Mouse (Mus musculus): ENCODE measurements at regions not wholly inside any gene's neighbourhood (a gene's known extent, or its start where the extent isn't known, plus 50 kb on each side); places are given as distances from the start of the nearest gene placed in this dataset.

DNA sequence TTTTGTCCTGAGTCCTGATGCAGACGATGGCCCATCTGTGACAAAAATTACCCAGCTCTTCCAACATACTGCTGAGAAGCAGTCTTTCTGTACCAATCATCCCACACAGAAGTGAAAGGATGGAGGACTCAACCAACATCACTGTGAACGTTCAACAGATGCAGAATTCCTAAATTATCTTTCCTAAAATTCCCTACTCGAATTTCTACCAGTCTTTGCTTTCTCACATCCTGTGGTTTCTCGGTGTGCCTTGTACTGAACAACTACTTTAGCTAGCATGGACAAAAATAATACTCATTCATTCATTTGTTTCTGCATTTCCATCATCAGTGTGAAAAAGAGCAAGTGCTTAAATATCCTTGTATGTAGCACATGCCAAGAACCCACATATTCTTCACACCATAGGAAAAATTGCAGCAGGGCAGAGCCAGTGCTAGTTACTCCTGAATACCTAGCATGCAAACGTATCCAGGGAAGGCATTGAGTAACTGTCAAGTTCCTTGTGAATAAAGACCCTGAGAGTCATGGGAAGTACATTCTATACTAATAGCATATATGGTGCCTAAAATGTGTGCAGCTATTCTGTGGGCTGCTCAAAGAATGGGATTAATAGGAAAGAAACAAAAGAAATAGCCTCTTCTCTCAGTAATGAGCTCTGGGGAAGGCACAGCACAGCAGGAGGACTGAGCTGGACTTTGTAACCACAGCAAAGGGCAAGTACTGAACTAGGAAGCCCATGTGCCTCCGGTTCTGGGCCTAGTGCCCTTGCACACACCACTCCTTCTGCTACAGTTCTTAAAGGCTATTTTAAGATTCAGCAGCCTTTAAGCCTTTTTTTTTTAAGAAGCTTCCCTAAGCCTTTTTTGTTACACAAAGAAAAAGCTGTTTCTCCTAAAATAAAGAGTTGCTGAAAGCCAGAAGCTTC, 404.8 kb downstream of the Epha4 start:
- Histone ChIP-seq H3K4me1 (replicated peaks) (no peaks in the 10 kb centered on the region), H3K27me3 (0 out of 2 replicates have a peak, but pooled peaks cover 3% of the 10 kb centered on the region), H3K9me3 (no peaks in the 10 kb centered on the region), H3K4me2 (no peak overlapping the region), H3K9ac (no peak overlapping the region), H3K36me3 (no peaks in the 10 kb centered on the region), H3K27ac (replicated peaks) (no peak overlapping the region), H3K4me3 (no peak overlapping the region)
- no peak for ATAC-seq (ENCODE audit: low read depth)
- WGBS, result 70% methylated on average over 6 of the region's 6 CpGs

DNA sequence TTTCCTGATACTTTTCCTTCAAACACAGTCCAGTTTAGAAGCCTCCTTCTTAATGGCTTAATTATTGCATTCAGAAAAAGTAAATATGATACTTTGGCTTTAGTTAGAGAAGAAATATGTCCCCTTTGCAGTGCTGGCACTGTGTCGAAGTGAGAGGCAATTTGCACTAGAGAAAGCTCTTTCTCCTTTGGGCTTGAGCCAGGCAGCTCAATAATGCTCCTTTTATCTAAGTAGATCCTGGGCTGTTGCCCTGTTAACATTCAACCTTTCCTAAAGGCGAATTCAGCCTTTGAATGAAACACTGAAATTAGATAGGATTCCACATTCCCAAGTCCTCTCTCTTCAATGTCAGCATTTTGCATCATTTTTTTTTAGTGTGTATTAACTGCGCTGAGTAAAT, 386.5 kb downstream of the Epha4 start:
- Histone ChIP-seq H3K4me2 (no peak overlapping the region), H3K27ac (replicated peaks) (no peak overlapping the region), H3K36me3 (no peaks in the 10 kb centered on the region), H3K27me3 (no peaks in the 10 kb centered on the region), H3K9me3 (no peaks in the 10 kb centered on the region), H3K9ac (no peak overlapping the region), H3K4me1 (replicated peaks) (peaks cover 7% of the 10 kb centered on the region), H3K4me3 (no peak overlapping the region)
- no peak for ATAC-seq (ENCODE audit: low read depth)
- WGBS, result 56% methylated on average over 3 of the region's 3 CpGs

DNA sequence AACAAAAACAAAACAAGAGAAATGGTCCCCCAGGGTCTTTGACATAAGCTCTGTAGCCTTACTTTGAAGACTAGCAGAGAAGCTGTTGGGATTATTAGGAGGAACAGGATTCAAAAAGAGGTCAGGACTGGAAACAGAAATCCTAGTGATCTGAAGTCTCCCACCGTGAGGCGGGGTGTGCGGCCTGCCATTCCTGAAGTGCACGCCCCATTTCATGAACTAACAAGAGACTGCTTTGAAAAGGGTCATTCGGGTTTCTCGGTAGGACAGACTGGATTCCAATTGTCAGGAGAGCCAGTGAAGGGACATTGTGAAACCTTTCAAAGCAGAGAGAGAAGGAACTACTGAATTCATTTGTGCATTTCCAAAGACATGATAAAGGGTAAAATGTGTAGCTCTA, 377.2 kb downstream of the Epha4 start:
- WGBS, result 6% methylated on average over 6 of the region's 6 CpGs
- Histone ChIP-seq H3K9me3 (no peaks in the 10 kb centered on the region), H3K9ac (no peak overlapping the region), H3K36me3 (no peaks in the 10 kb centered on the region), H3K4me3 (no peak overlapping the region), H3K27me3 (no peaks in the 10 kb centered on the region), H3K4me1 (replicated peaks) (peaks cover 6% of the 10 kb centered on the region), H3K27ac (replicated peaks) (no peak overlapping the region), H3K4me2 (no peak overlapping the region)
- ATAC-seq (ENCODE audit: low read depth), result no peak

DNA sequence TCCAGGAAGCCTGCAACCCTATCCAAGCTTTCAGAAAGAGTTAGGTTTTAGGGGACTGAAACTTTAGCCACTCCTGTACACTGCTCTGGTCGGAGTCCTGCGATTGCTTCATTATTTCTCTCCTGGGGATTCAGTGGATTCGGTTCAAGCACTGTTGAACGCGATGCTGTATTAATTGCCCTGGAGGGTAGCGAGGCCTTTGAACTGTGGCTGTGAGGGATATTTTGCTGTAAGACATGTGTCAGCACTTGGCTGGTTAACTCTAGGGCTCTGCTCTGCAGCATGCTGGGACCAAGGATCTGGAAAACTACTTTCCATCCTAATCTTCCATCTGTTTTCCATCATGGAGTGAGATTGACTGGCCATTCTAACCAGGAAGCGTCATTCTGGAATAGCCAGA, 374.0 kb downstream of the Epha4 start:
- 57% methylated on average over 7 of the region's 7 CpGs for WGBS
- ATAC-seq (ENCODE audit: low read depth), result no peak
- H3K27me3 ChIP-seq, result no peaks in the 10 kb centered on the region
- H3K36me3 ChIP-seq, result no peaks in the 10 kb centered on the region
- H3K9me3 ChIP-seq, result no peaks in the 10 kb centered on the region
- peaks cover 6% of the 10 kb centered on the region for H3K4me1 ChIP-seq (replicated peaks)
- no peak overlapping the region for H3K27ac ChIP-seq (replicated peaks)
- H3K4me3 ChIP-seq, result no peak overlapping the region
- no peak overlapping the region for H3K9ac ChIP-seq
- H3K4me2 ChIP-seq, result no peak overlapping the region

DNA sequence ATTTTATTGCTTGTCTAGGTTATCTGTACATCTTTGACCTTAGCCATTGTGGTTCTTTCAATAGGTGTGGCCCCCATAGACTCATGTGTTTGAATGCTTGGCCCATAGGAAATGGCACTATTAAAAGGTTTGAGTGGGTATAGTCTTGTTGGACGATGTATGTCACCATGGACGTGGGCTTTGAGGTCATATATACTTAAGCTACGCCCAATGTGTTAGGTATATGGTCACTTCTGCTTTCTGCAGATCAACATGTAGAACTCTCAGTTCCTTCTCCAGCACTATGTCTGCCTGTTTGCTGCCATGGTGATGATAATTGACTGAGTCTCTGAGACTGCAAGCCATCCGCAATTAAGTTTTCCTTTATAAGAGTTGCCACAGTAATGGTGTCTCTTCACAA, 366.8 kb downstream of the Epha4 start:
- Histone ChIP-seq H3K4me3 (no peak overlapping the region), H3K27ac (replicated peaks) (no peak overlapping the region), H3K4me1 (replicated peaks) (no peaks in the 10 kb centered on the region), H3K9me3 (no peaks in the 10 kb centered on the region), H3K4me2 (no peak overlapping the region), H3K9ac (no peak overlapping the region), H3K27me3 (no peaks in the 10 kb centered on the region), H3K36me3 (no peaks in the 10 kb centered on the region)
- ATAC-seq (ENCODE audit: low read depth), result no peak
- WGBS, result 94% methylated on average over 4 of the region's 4 CpGs

DNA sequence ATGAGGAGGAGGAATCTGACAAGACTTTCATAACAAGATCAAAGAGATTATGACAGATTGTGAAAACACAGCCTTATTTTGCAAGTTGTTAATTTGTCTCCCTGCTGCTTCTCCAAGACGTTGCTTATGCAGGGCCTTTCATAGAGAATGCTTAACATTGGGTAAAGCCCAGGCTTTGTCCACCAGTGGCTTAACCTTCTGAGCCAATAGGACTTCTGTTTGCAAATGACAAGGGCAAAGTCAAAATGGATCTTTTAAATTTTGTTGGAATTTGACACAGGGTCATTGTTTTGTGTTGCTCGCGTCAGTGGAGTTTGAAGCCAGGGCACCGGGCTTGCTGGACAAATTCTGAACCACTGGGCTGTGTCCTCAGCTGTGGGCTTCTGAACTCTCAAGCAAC, 346.6 kb downstream of the Epha4 start:
- H3K9ac ChIP-seq, result no peak overlapping the region
- no peak overlapping the region for H3K27ac ChIP-seq (replicated peaks)
- WGBS, result 79% methylated on average over 4 of the region's 4 CpGs
- ATAC-seq (ENCODE audit: low read depth), result no peak
- no peaks in the 10 kb centered on the region for H3K36me3 ChIP-seq
- no peak overlapping the region for H3K4me2 ChIP-seq
- no peak overlapping the region for H3K4me3 ChIP-seq
- no peaks in the 10 kb centered on the region for H3K9me3 ChIP-seq
- H3K27me3 ChIP-seq, result no peaks in the 10 kb centered on the region
- no peaks in the 10 kb centered on the region for H3K4me1 ChIP-seq (replicated peaks)

DNA sequence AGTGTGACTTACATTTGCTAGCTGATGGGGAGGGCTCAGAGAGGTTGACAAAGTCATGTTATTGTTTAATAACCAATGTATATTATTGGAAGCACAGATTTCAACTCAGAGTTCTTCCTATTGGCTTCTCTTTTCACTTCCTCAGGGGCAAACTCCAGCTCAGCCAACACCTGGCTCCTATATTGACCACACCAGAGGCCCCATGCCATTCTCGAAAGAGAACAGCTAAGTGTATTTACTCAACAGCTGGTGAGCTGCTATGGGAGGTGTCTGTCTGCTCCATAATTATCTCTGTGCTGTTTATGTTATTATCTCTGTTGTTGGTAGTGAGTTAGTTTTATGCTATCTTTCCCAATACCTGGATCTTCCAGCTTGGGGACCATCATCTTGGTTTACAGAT, 342.4 kb downstream of the Epha4 start:
- WGBS, result 87% methylated on average over 1 of the region's 1 CpGs
- H3K27ac ChIP-seq (replicated peaks), result no peak overlapping the region

DNA sequence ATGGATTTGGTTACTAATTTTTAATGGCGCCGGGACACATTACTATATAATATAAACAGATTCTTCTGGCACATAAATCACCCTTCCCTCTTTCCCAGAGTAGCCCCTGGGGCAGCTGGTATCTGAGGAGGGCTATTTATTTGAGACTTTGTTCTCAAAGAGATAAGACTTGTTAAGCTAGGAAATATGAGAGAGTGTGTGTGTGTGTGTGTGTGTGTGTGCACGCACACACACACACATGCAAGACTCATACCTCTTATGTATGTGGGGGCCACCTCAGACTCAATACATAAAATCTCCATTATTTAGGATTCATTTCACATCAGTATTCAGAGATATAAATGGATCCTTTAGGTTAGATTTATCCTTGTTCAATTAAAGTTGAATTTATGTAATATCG, 340.1 kb downstream of the Epha4 start:
- Histone ChIP-seq H3K4me2 (no peak overlapping the region), H3K4me3 (no peak overlapping the region), H3K4me1 (replicated peaks) (no peaks in the 10 kb centered on the region), H3K9me3 (no peaks in the 10 kb centered on the region), H3K27me3 (no peaks in the 10 kb centered on the region), H3K36me3 (no peaks in the 10 kb centered on the region), H3K27ac (replicated peaks) (no peak overlapping the region), H3K9ac (no peak overlapping the region)
- no peak for ATAC-seq (ENCODE audit: low read depth)
- 86% methylated on average over 4 of the region's 4 CpGs for WGBS

More for the DNA sequence above, 342.4 kb downstream of the Epha4 start:
- Histone ChIP-seq H3K27me3 (no peaks in the 10 kb centered on the region), H3K4me1 (replicated peaks) (no peaks in the 10 kb centered on the region), H3K4me3 (no peak overlapping the region), H3K9ac (no peak overlapping the region), H3K9me3 (no peaks in the 10 kb centered on the region), H3K36me3 (no peaks in the 10 kb centered on the region), H3K4me2 (no peak overlapping the region)
- ATAC-seq (ENCODE audit: low read depth), result no peak

DNA sequence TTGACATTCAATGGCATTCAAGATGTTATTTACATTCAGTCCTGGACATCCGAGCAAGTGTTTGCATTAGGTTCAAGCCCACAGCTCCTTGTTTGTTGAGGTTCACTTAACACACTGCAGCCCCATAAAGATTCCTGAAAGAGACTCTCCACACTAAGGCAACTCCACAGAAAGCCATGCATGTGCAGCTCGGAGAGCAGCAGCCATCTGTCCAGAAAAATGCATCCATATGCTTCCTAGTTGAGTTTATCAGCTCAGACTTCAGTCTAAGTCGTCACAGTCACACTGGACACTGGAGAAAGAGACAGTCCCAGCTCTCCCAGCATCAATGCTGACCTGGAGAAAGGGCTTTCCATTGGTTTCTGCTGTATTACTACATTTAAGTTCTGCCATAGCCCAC, 339.7 kb downstream of the Epha4 start:
- Histone ChIP-seq H3K4me1 (replicated peaks) (no peaks in the 10 kb centered on the region), H3K9me3 (no peaks in the 10 kb centered on the region), H3K9ac (no peak overlapping the region), H3K36me3 (no peaks in the 10 kb centered on the region), H3K4me3 (no peak overlapping the region), H3K4me2 (no peak overlapping the region), H3K27ac (replicated peaks) (no peak overlapping the region), H3K27me3 (no peaks in the 10 kb centered on the region)
- no peak for ATAC-seq (ENCODE audit: low read depth)
- WGBS, result 58% methylated on average over 3 of the region's 3 CpGs

DNA sequence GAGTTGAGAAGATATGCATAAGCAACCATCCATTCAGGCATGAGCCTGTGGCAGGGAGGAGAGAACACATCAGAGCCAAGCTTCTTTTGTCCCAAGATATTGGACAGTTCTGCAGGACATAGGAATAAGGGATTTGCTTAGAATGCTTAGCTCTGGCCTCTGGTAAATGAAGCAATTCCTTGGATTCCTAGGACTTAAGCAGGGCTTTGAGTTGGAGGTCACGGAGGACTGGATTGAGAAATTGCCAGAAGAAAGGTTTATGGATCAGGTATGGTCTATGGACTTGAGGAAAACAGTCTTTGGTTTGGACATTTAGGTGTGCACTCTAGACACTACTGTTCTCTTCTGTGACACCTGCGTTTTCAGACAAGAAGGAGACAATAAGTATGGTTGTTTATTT, 338.4 kb downstream of the Epha4 start:
- H3K9ac ChIP-seq, result no peak overlapping the region
- no peak for ATAC-seq (ENCODE audit: low read depth)
- H3K36me3 ChIP-seq, result no peaks in the 10 kb centered on the region
- no peaks in the 10 kb centered on the region for H3K27me3 ChIP-seq
- no peaks in the 10 kb centered on the region for H3K9me3 ChIP-seq
- H3K27ac ChIP-seq (replicated peaks), result no peak overlapping the region
- H3K4me1 ChIP-seq (replicated peaks), result no peaks in the 10 kb centered on the region
- no peak overlapping the region for H3K4me3 ChIP-seq
- whole genome bisulfite sequencing, result 92% methylated on average over 2 of the region's 2 CpGs
- H3K4me2 ChIP-seq, result no peak overlapping the region

DNA sequence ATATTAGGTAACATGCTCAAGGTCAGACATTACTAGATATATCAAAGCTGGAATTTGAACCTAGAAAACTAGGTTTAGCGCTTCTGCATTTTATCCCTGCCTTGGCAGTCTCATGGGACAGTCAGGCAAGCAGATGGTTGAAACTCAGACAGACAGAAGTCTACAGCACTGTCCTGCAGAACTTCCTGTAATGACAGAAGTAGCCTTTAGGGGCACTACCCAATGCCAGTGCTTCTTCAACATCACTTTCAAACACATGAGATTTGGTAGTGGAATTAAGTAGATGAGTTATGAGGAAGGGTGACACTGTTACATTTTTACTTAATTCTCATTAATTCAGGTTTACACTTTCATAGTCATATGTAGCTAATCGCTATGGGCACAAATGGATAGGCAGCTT, 330.9 kb downstream of the Epha4 start:
- H3K9me3 ChIP-seq, result no peaks in the 10 kb centered on the region
- no peak overlapping the region for H3K27ac ChIP-seq (replicated peaks)
- no peaks in the 10 kb centered on the region for H3K36me3 ChIP-seq
- ATAC-seq (ENCODE audit: low read depth), result no peak
- H3K4me2 ChIP-seq, result no peak overlapping the region
- no peak overlapping the region for H3K4me3 ChIP-seq
- 91% methylated on average over 2 of the region's 2 CpGs for WGBS
- no peaks in the 10 kb centered on the region for H3K27me3 ChIP-seq
- no peak overlapping the region for H3K9ac ChIP-seq
- no peaks in the 10 kb centered on the region for H3K4me1 ChIP-seq (replicated peaks)

DNA sequence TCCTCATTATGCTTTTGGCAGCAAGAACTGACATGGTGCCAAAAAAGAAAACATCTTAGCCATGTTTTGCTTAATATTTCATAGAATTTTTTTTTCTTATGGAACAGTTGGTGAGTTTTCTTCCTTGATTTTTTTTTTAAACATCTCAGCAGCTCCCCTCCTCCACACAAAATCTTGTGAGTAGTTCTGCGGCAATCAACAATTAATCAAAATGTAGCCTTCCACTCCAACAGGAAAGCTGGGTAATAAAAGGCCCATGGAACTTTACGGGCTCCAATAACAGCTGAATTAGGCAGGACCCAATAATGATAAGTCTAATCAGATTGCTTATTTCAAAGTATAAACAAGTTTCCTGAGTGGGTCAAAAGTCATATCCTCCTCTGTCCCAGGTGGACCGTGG, 324.7 kb downstream of the Epha4 start:
- Histone ChIP-seq H3K27ac (replicated peaks) (no peak overlapping the region), H3K4me3 (no peak overlapping the region), H3K4me1 (replicated peaks) (no peaks in the 10 kb centered on the region), H3K4me2 (no peak overlapping the region), H3K9ac (no peak overlapping the region), H3K27me3 (no peaks in the 10 kb centered on the region), H3K9me3 (no peaks in the 10 kb centered on the region), H3K36me3 (no peaks in the 10 kb centered on the region)
- 61% methylated on average over 3 of the region's 3 CpGs for WGBS
- no peak for ATAC-seq (ENCODE audit: low read depth)

DNA sequence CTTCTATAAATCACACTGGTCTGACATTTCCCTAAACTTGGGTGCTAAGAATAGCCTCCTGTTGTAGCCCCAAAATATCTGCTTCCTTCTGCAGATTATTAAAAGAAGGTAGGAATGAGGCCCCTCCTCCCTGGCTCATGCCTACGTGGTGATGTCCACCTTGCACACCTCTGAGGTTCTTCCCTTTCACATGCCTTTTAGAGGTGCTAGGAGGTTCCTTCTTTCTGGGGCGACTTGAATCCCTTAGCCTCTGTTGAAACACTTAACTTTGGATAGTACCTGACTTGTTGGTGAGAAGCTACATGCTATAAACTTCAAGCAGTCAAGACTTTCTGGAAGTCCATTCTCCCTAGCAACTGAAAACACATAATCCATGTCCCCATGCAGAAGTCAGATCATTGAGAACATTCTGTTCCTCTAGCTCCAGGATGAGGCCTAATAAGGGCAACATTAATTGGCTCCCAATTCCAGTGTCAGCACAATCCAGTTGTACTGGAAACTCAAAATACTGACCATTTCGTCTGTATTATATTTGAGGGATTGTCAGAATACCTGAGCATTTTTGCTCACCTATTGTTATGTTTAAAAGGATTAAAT, 313.5 kb downstream of the Epha4 start:
- Histone ChIP-seq H3K27ac (replicated peaks) (no peak overlapping the region), H3K27me3 (no peaks in the 10 kb centered on the region), H3K4me1 (replicated peaks) (no peaks in the 10 kb centered on the region), H3K9me3 (no peaks in the 10 kb centered on the region), H3K9ac (no peak overlapping the region), H3K36me3 (no peaks in the 10 kb centered on the region), H3K4me2 (no peak overlapping the region), H3K4me3 (no peak overlapping the region)
- ATAC-seq (ENCODE audit: low read depth), result no peak
- WGBS, result 83% methylated on average over 3 of the region's 3 CpGs
